Mouse (Mus musculus): ENCODE data around the gene Taf6l.

GRCm38 (mm10) chr19:8735389-8736159 lies 50.6 kb downstream of the Taf6l start, which contains the start of gene Wdr74:
- TF ChIP-seq CTCF (IDR thresholded peaks at IDR 0.05; ENCODE audit: borderline replicate concordance, insufficient read depth, low read length) (no peak), POLR2A (IDR thresholded peaks at IDR 0.05; ENCODE audit: low read depth, low read length) (peak; percentile 94)
